Mouse (Mus musculus) lung, adult 2 months (tissue): ENCODE data around the gene Afm.

Experiments used
- CTCF ChIP-seq: fragments of 200-500 bp; IDR thresholded peaks from 2 replicates; pipeline ENCODE4 v1.5.1; 2011; ENCODE audit warnings: mild to moderate bottlenecking, low read length, control low read depth; ENCODE audit not compliant: insufficient read depth
- POLR2A ChIP-seq: fragments of 200-500 bp; IDR thresholded peaks from 2 replicates; pipeline ENCODE4 v1.6.1; 2011; ENCODE audit warnings: low read depth, mild to moderate bottlenecking, control low read depth, low read length, borderline replicate concordance; ENCODE audit errors: extremely low read depth

DNA sequence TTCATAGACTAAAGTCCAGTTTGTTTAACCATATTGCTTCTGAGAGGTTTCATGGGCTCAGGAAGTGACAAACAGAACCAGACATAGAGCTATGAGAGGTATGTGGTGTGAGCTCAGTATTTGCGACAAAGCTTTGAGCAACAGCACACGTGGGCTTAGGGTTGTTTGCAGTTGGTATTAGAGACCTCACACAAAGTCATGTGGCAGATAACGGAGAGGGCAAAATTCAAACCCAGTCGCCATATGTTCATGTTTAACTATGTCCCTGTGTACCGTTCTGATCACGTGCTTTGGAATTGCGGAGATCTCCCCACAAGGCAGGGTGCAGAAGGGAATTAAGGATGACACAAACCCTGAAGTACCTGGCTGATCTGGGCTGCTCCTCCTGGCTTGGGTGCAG is 30.4 kb upstream of the Afm start:
- no peak for TF ChIP-seq CTCF
- TF ChIP-seq POLR2A = no peak
